Mouse (Mus musculus) erythroblast, embryonic 14.5 days (primary cell): ENCODE data around the gene Scn1b. TPM values are rescaled to one million over a fixed set of nuclear protein-coding genes. Genes with fewer than 3 reads are reported as not detected.

Experiments used
- H3K27me3 ChIP-seq: 2 replicates; pipeline ENCODE4 v1.6.1; 2012; ENCODE audit warnings: inconsistent platforms; ENCODE audit not compliant: control insufficient read depth
- H3K36me3 ChIP-seq: 2 replicates; pipeline ENCODE4 v1.6.1; 2012; ENCODE audit warnings: mild to moderate bottlenecking, inconsistent platforms; ENCODE audit not compliant: control insufficient read depth
- H3K4me1 ChIP-seq: 2 replicates; pipeline ENCODE4 v1.6.1; 2012; ENCODE audit warnings: inconsistent platforms; ENCODE audit not compliant: control insufficient read depth
- H3K4me3 ChIP-seq: replicated peaks from 2 replicates; pipeline ENCODE3; 2012; ENCODE audit warnings: moderate library complexity, mild to moderate bottlenecking, inconsistent platforms
- H3K9me3 ChIP-seq: 2 replicates; pipeline ENCODE4 v1.6.1; 2012; ENCODE audit warnings: low read length, inconsistent platforms, mixed read lengths; ENCODE audit not compliant: control insufficient read depth
- GATA1 ChIP-seq: IDR thresholded peaks from 2 replicates; pipeline ENCODE4 v1.6.1; 2012; ENCODE audit warnings: low read length, inconsistent platforms, mixed read lengths
- TAL1 ChIP-seq: IDR thresholded peaks from 3 replicates; pipeline ENCODE4 v1.6.1; 2012; ENCODE audit warnings: low read length, inconsistent platforms, mixed read lengths
- polyA plus RNA-seq: library from polyadenylated mRNA; stranded (reverse); fragments of >175 nt; gene quantifications from 2 replicates; pipeline ENCODE4 v1.2.3, GENCODE M21; 2012

Gene Scn1b
- 0.07 and 0.08 TPM in 2 replicates for polyA plus RNA-seq

DNA sequence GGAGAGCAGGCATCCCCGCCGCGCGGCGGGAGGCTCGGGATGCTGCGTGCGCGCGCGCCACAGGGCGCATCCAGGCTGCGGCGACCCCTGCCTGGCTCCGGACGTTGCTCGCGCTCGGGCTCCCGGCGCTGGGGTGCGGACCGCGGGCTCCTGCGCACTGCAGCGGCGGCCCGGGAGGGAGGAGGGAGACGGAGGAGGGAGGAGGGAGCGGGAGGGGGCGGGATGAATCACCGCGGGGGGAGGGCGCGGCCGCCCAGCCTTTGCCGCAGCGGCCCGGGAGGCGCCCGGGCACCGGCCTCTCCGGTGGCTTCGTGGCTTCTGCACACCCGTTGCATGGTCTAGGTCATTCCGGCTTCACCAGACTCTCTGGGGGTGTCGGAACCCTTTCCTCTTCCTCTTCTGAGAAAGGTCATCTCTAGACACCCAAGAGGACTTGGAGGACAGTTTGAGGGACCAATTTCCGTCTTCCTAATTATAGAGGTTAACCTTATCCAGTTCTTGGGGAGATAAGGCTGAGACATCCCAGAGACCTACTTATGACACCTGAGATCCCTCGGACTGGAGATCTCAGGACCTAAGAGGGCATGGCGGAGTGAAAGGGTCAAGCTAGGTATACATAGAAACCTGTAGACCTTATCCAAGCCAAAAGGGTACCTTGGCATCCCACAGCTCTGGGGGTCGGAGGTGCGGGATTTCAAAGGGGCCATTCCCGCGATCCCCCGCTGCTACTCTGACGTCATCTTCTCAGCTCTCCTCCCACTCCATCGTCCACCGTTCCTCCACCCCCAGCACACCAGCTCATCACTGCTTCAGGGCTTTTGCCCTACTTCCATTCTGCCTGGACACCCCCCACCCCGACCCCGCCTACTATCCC lies at the start of gene Scn1b:
Gene Scn1b (minus strand): TSS at position 153 of the 874 bp plus-strand sequence.
- Histone ChIP-seq H3K4me3 (peak within 1 kb of the TSS; percentile 39), H3K4me1 (no peaks in the 10 kb centered on the region), H3K27me3 (peaks cover 39% of the 10 kb centered on the region), H3K9me3 (no peaks in the 10 kb centered on the region), H3K36me3 (peaks cover 12% of the 10 kb centered on the region)
- no peak for TF ChIP-seq GATA1
- TF ChIP-seq TAL1: no peak

DNA sequence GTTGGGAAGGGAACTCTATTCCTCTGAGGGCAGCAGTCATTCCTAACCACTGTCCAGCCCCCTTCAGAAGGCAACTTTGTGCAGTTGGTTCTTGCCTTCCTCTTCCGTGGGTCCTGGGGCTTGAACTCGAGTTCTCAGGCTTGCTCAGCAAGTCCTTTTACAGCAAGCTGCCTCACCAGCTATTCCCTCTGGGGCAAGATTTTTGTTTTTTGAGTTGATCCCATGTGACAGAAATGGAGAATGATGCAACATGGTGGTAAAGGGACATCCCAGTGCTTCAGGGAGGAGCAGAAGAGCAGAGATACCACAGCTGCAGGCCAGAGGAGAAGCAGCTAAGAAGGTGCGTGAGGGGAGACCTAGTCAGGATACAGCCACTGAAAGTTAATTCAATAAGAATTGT lies 48.3 kb upstream of the Scn1b start:
- no peaks in the 10 kb centered on the region for H3K27me3 ChIP-seq
- H3K36me3 ChIP-seq: no peaks in the 10 kb centered on the region
- H3K9me3 ChIP-seq: no peaks in the 10 kb centered on the region
- no peaks in the 10 kb centered on the region for H3K4me1 ChIP-seq
- TF ChIP-seq GATA1: no peak
- TF ChIP-seq TAL1: no peak
- no peak overlapping the region for H3K4me3 ChIP-seq

- Histone ChIP-seq H3K27me3 (no peaks in the 10 kb centered on the region), H3K4me3 (no peak overlapping the region), H3K9me3 (no peaks in the 10 kb centered on the region), H3K4me1 (no peaks in the 10 kb centered on the region), H3K36me3 (no peaks in the 10 kb centered on the region)
- TF ChIP-seq GATA1: no peak
- no peak for TF ChIP-seq TAL1
These were observed 47.7 kb upstream of the Scn1b start for GRCm38 (mm10) chr7:31174466-31174865.

DNA sequence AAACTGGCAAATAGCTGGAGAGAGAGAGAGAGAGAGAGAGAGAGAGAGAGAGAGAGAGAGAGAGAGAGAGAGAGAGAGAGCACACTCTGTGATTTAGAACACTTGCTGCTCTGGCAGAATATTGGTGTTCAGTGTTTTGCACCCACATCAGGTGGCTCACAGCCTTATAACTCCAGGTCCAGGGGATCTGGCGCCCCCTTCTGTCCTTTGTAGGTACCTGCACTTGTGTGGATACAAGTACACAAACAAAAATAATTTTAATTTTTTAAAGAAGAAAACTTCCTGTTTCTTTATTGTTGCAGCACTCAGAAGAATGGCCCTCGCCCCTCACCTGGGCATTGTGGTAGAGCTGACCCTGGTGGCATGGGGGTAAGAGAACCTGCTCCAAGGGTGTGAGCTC lies 45.4 kb upstream of the Scn1b start:
- no peaks in the 10 kb centered on the region for H3K4me1 ChIP-seq
- H3K9me3 ChIP-seq: no peaks in the 10 kb centered on the region
- H3K36me3 ChIP-seq: no peaks in the 10 kb centered on the region
- TF ChIP-seq TAL1 (no peak), GATA1 (no peak)
- no peak overlapping the region for H3K4me3 ChIP-seq
- no peaks in the 10 kb centered on the region for H3K27me3 ChIP-seq

DNA sequence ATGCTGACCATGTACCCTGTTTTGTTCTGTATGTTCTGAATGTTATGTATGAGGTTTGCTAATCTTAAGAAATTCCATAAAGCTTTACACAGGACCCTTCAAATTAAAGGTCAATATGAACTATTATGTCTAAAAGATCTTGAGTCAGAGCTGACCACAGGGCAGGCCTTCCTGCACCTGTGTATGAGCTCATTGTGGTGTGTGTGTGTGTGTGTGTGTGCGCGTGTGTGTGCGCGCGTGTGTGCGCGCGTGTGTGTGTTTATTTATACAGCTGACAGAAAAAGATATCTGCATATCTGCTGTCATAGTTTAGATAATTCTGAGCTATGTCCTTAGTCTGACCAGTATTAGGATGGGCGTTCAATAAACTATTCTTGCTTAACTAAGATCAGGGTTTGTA lies 43.7 kb upstream of the Scn1b start:
- TF ChIP-seq TAL1 (no peak), GATA1 (no peak)
- Histone ChIP-seq H3K4me1 (no peaks in the 10 kb centered on the region), H3K4me3 (no peak overlapping the region), H3K27me3 (no peaks in the 10 kb centered on the region), H3K36me3 (no peaks in the 10 kb centered on the region), H3K9me3 (no peaks in the 10 kb centered on the region)

GRCm38 (mm10) chr7:31168412-31168811 lies 41.6 kb upstream of the Scn1b start:
- Histone ChIP-seq H3K4me3 (no peak overlapping the region), H3K36me3 (no peaks in the 10 kb centered on the region), H3K27me3 (no peaks in the 10 kb centered on the region), H3K9me3 (no peaks in the 10 kb centered on the region), H3K4me1 (no peaks in the 10 kb centered on the region)
- TF ChIP-seq TAL1 (no peak), GATA1 (no peak)

DNA sequence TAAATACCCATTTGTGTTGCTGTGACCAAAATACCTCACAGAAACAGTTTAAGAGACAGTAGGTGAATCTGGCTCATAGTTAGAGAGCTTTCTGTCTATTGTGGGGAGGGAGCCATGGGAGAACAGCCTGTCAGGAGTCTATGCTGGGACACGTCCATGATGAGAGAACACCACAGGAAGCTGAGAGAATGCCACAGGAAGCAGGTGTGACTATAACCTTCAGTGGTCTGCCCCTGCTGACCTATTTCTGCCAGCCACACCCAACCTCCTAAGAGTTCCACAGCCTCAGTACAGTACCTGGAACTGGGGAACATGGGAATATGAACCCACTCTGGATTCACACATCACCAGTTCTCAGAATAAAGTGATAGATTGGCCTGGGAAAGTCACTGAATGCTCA lies 37.9 kb upstream of the Scn1b start:
- no peak for TF ChIP-seq TAL1
- Histone ChIP-seq H3K4me3 (no peak overlapping the region), H3K4me1 (no peaks in the 10 kb centered on the region; the same call in 1 of the 2 replicates), H3K36me3 (no peaks in the 10 kb centered on the region), H3K27me3 (no peaks in the 10 kb centered on the region), H3K9me3 (no peaks in the 10 kb centered on the region)

DNA sequence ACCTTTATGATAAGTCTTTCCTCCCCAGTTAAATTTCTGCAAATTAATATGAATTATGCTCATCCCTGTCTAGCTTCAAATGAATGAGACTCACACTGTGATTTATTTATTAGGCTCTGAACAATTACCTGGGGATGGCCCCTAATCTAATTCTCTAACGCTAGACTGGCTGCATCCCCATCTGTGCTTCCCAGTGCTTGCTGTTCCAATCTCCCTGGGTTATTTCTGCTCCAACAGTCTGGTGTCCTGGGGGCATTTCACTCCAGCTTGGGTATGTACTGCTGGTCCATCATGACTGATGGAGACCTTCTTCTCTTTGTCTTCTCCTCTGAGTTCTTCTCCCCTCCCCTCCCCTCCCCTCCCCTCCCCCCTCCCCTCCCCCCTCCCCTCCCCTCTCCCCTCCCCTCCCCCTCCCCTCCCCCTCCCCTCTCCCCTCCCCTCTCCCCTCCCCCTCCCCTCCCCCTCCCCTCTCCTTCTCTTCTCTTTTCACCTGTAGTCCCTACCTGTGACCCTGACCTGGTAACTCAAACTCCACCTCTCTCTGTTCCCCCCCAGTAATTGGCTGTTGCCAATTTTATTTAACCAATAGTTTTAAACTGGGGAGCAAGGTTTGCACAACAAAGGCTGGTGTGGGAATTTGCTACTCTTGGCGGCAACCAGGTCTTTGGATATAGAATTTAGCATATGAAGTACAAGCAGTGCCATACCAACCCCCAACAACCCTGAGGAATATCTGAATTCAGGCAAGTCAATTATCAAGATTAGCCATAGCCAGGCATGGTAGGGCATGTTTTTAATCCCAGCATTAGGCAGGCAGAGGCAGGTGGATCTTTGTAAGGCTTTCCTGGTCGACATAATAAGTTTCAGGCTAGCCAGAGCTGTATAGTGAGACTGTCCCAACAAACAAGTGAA lies 37.1 kb upstream of the Scn1b start:
- Histone ChIP-seq H3K27me3 (no peaks in the 10 kb centered on the region), H3K4me1 (no peaks in the 10 kb centered on the region; the same call in 1 of the 2 replicates), H3K9me3 (no peaks in the 10 kb centered on the region), H3K4me3 (no peak overlapping the region), H3K36me3 (no peaks in the 10 kb centered on the region)
- TF ChIP-seq GATA1 (no peak), TAL1 (no peak)

- no peaks in the 10 kb centered on the region; the same call in 1 of the 2 replicates for H3K4me1 ChIP-seq
- H3K9me3 ChIP-seq: no peaks in the 10 kb centered on the region
- H3K36me3 ChIP-seq: no peaks in the 10 kb centered on the region
- H3K27me3 ChIP-seq: no peaks in the 10 kb centered on the region
- TF ChIP-seq GATA1: no peak
- TF ChIP-seq TAL1: no peak
- H3K4me3 ChIP-seq: no peak overlapping the region
These were observed 35.5 kb upstream of the Scn1b start for GRCm38 (mm10) chr7:31162324-31162723.
